ENCODE assay signal across 12 mouse cellular contexts in the genomic region with DNA sequence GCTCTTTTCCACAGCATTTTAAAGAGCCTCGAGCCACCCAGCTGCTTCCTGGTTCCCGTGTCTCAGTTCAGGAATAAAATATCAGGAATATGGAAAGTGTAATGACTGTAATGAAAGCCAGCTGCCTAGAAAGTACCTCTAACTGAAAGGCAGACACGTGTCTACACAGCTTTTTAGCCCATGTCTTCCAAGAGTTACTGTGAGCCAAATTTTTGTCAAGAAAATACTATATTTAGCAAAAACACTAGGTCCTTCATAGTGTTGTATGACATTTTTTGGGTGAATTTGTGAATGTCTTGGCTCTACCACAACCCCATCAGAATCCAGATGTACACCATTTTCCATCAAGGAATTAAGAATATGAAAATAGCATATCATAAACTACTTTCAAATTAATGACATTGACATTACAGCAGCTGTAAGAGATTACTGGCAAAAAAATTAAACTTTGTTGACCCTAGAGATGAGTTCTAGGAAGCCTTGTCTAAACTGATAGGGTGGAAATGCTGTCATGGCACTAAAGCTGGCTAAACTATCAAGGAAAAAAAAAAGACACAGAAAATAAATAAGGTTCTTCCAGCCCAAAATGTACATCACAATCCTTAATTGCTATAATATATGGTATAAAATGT.
"Had no signal": no experiment of that assay in that cellular context is flagged by ENCODE, and none has a peak within 500 bp of the region (broad histone marks: within the 10 kb centered on the region; RNA-seq: fewer than 3 reads in every experiment).

No protein-coding gene starts in this region.

- H3K27me3 ChIP-seq: intestine, embryonic 15.5 days; kidney, embryonic 15.5 days; midbrain, embryonic 12.5 days had no signal

- H3K4me1 ChIP-seq: intestine, embryonic 15.5 days; kidney, embryonic 15.5 days; midbrain, embryonic 12.5 days had no signal

- ATAC-seq: intestine, embryonic 15.5 days; midbrain, embryonic 16.5 days had no signal

- H3K4me2 ChIP-seq: intestine, embryonic 15.5 days; kidney, embryonic 15.5 days; midbrain, embryonic 12.5 days had no signal

- H3K27ac ChIP-seq: intestine, embryonic 15.5 days; kidney, embryonic 15.5 days; left cerebral cortex, adult 2 months; liver, embryonic 14.5 days; midbrain, embryonic 12.5 days; stomach, postnatal 0 days had no signal

- DNase-seq: kidney, adult 18-20 months; kidney, postnatal 25 days; lung, adult 18-20 months; right cerebral cortex, postnatal 25 days; thymus, postnatal 4 days had no signal

- H3K9ac ChIP-seq: intestine, embryonic 15.5 days; kidney, embryonic 15.5 days; liver, embryonic 14.5 days; midbrain, embryonic 12.5 days had no signal

- H3K36me3 ChIP-seq: intestine, embryonic 15.5 days; kidney, embryonic 15.5 days; midbrain, embryonic 12.5 days had no signal

- H3K4me3 ChIP-seq: intestine, embryonic 15.5 days; kidney, embryonic 15.5 days; left cerebral cortex, adult 2 months; midbrain, embryonic 12.5 days had no signal

- H3K9me3 ChIP-seq: intestine, embryonic 15.5 days; kidney, embryonic 15.5 days; midbrain, embryonic 12.5 days had no signal
